Mouse (Mus musculus) kidney, postnatal 25 days (tissue): ENCODE results near the gene Urgcp.
"Not testable (repeated sequence)": the region's sequence is repeated elsewhere in the genome, so short reads cannot be mapped to it uniquely, and the experiment has no call there.

ENCODE experiments used
- DNase-seq, 2 experiments: peaks; one replicate each; pipeline ENCODE4 v3.0.0; 2021; ENCODE audit warnings: mixed read lengths in 2 of 2

Gene Urgcp

DNA sequence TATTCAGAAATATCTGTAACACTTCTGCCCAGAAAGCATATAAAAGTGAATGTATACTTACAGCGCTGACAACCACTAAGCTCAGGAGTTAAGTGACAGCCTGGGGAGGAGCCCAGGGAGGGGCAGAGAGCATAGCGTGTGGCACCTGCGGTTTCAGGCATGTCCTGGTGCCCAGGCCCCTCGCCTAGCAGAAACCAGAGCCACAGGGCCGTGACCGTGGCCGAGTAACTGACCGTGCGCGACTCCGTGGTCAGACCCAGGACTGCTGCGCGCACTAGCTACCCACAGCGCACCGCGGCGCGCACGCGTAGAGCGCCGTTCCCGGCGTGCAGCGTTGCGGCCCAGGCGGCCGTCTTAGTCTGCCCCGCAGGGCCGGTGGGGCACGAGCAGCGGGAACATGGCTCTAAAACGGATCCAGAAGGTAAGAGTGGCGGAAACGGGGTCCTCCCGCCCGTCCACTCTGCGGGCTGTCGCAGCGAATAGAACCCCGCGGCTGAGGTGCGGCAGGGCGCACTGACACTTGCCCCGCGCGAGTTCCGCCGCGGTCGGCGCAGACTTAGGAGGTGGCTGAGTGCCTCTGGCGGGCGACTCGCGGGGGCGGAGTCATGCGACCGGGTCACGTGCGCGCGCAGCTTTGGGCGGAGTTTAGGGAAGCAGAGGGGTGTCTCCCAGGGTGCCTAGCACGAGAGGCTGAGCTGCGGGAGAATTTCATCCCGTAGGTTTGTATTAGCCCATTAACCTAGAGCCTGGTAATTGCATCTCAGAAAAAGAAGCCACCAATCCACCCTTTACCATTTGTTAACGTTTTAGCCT, at the start of gene Urgcp:
Gene Urgcp, minus strand, starts transcription at position 557 of the 813 bp plus-strand sequence.
- peak; percentile 95 to 96 for DNase-seq

DNA sequence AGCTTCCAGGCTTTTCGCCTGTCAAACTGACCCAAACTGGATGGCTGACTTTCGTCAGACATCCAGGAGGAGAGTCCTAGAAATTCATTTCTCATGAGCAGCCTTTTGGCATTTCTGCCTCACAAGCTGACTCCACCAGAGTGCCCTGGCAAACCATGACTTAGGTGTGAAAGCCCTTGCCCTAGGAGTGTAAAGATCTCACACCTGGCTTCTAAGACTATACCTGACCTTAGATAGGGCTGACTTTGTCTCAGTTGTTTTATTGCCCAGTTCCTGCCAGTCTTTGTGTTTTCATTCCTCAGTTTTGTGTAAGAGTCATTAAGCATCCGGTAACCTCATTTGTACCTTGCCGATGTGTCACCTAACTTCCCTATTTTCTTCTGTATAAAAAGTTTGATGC, 47.3 kb upstream of the Urgcp start:
- DNase-seq = not testable (repeated sequence)

- no peak for DNase-seq
These were observed 45.8 kb upstream of the Urgcp start for GRCm38 (mm10) chr11:5807956-5808355.

GRCm38 (mm10) chr11:5805711-5806110, 43.5 kb upstream of the Urgcp start:
- DNase-seq = no peak

DNA sequence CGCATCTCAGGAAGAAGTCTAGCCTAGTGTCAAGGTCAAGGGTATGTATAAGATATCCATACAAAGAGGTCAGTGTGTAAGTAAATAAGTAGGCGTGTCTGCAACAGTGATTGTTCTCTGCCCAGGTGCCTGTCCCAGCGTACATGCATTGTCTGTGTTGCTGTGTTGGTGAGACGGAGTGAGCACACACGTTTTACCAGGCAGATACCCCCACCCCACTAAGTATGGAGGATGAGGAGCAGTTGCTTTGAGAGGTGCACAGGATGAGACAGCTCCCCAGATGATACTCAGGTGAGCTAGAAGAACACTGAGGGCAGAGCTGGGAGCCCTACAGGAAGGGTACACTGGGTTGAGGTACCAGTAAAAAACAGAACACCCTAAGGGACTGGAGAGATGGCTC, 42.0 kb upstream of the Urgcp start:
- DNase-seq = no peak

DNA sequence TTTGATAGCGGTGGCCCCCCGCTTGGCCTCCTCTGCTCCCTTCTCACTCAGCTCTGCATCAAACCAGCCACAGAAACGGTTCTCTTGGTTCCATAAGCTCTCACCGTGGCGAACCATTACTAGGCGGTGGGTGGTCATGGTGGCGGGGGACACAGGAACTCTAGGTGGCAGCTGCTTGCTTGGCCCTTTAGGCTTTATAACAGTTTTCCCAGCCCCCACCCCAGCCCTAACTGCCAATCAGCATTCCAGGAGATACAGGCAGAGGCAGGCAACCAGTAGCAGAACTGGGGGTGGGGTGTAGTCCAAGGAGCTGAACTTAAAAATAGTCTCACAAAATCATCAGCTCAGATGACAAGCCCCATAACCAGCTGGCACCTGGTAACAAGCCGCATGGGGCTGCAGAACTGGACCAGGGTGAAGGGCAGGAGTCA, 41.4 kb upstream of the Urgcp start, which contains the start of gene Pgam2:
Gene Pgam2, minus strand, starts transcription at position 183 of the 431 bp plus-strand sequence.
- peak; percentile 28 to 61 for DNase-seq

GRCm38 (mm10) chr11:5802457-5803217, 40.5 kb upstream of the Urgcp start:
- DNase-seq = peak in 1 of 2 experiments; percentile 46

- peak in 1 of 2 experiments; percentile 48 for DNase-seq
These were observed 39.8 kb upstream of the Urgcp start for GRCm38 (mm10) chr11:5802005-5802404.

GRCm38 (mm10) chr11:5801511-5801910, 39.3 kb upstream of the Urgcp start:
- no peak for DNase-seq

DNA sequence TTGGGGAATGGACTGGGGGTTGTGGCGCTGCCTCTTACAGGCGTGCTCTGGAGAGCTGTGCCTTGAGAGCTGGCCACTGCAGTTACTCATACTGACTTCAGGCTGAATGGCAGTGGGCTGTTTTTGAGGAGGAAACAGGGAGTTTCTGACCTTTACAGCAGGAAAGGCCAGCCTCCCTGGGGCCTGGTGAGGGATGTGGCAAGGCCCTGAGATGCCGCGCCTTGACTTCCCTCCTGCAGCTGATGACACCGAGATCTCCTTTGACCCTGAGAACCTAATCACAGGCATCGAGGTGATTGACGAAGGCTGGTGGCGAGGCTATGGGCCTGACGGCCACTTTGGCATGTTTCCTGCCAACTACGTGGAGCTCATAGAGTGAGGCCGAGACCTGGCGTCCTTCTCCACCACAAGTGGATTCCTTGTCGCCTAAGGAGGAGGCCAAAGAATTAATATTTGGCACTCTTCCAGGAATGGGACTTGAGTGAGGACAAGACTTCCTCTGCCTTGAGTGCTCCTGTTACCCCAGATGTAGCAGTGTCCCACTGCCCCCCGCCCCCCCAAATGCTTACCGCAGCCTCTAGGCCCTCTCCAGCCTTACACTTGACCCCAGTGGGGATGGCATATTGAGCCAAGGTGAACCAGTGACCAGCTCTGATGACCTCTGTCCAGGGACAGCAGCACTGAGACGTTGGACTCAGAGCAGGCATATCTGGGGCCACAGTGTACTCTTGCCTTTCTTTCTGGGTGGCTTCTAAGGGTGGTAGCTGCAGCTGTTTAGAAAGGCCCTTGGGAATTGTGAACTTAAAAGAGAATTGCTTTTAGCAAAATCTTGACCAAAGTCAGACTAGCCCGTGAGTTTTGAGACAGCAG, 37.7 kb upstream of the Urgcp start:
- no peak for DNase-seq

GRCm38 (mm10) chr11:5797928-5798327, 35.8 kb upstream of the Urgcp start:
- DNase-seq = peak in 1 of 2 experiments; percentile 61

- peak in 1 of 2 experiments; percentile 61 for DNase-seq
These were observed 35.2 kb upstream of the Urgcp start for GRCm38 (mm10) chr11:5797371-5797770.

GRCm38 (mm10) chr11:5796939-5797338, 34.8 kb upstream of the Urgcp start:
- DNase-seq = no peak

DNA sequence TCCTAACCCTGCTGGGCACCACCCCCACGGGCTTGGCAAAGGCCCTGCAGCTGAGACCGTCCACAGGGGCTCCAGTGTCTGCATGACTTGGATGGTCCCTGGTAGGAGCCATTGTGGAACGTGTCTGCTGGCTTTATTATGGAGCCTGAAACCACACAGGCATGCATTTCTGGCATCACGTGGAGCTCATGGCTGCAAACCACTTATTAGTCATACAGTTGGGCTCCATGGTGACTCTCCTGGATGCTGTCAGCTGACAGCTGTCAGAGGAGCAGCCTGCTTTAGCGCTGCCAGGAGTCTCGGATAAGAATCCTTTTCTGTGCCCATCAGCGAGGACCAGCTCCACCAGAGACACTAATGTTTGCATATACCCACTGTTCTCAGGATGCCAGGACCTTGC, 33.5 kb upstream of the Urgcp start:
- DNase-seq = no peak

DNA sequence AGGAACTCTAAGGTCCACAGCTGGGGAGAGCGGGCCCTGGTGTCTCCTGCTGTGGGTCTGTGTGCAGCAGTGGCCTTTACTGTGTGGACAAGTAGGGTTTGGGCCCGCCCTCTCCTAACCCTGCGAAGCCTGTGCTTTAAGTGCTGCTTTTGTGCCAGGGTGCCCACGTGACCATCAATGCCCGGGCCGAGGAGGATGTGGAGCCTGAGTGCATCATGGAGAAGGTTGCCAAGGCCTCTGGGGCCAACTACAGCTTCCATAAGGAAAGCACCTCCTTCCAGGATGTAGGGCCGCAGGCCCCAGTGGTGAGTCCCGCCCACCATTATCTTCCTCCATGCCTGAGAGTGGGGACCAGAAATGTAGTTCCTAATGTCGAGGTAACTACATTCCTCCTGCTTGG, 33.1 kb upstream of the Urgcp start:
- no peak for DNase-seq

DNA sequence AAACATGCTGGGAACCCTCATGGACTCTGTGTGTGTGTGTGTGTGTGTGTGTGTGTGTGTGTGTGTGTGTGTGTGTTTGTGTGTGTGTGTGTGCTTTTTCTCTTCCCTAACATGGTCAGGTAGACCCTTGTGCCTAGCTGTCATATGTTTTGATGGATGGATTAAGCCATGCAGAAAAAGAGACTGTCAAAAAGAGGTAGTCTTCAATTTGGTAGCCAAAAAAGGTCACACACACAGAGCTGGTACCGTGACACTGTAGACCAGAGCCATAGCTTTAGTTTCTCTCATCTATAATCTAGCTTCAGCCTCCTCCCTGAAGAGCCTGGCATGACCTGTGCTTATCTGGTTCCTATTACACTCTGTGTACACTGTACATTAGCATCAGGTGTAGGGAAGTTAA, 28.3 kb upstream of the Urgcp start:
- DNase-seq = no peak

DNA sequence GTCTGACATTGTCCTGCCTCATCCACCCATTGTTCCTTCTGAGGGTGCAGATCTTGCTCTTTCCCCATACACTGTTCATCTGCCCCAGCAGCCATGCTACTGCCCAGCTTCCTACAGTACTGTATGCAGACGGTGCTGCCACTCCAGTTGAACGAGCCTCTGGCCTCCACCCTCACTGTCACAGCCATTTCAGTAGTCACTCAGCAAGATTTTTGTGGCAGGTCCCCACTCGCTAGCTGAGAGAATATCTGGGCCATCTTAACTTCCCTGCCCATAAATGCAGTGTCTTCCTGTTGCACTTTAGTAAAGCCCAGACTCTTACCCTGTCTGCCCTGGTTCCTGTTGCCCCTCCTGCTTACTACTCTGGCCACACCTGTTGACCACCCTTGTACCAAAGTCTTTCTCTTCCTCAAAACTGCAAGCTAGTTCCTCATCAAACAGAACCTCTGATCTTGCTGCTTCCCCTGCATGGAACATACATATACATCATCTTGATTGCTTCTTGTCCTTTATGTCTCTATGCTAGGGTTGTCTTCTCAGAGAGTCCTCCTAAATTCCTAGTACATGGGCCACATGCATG, 27.7 kb upstream of the Urgcp start:
- no peak for DNase-seq

DNA sequence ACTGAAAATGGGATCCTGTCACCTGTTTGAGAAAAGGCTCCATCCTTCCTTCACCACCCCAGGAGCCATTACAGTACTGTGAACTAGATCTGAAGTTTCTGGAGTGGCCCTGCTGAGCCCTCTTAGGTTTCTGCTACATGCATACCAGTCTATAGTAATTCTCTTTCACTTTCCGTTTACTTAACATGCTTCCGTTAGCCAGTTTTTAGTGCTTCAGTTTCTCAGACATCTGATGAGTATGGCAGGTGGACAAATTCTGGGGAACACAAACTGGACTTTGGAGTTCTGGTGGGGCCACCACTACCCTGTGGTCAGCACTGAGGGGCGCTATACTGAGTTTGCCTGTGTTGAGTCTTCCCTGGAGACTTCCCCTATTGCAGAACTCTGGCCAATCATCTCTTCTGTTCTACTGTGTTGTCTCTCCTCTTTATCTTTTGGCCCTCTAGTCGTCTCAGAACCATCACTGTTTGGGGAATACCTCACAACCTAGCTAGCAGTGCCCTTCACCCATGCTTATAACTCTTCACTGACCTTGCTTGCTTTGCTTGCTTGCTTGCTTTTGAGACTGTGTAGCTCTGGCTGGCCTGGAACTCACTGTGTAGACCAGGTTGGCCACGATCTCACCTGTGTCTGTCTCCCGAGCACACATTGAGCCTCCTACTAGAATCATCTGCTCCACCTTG, 27.0 kb upstream of the Urgcp start:
- no peak for DNase-seq

DNA sequence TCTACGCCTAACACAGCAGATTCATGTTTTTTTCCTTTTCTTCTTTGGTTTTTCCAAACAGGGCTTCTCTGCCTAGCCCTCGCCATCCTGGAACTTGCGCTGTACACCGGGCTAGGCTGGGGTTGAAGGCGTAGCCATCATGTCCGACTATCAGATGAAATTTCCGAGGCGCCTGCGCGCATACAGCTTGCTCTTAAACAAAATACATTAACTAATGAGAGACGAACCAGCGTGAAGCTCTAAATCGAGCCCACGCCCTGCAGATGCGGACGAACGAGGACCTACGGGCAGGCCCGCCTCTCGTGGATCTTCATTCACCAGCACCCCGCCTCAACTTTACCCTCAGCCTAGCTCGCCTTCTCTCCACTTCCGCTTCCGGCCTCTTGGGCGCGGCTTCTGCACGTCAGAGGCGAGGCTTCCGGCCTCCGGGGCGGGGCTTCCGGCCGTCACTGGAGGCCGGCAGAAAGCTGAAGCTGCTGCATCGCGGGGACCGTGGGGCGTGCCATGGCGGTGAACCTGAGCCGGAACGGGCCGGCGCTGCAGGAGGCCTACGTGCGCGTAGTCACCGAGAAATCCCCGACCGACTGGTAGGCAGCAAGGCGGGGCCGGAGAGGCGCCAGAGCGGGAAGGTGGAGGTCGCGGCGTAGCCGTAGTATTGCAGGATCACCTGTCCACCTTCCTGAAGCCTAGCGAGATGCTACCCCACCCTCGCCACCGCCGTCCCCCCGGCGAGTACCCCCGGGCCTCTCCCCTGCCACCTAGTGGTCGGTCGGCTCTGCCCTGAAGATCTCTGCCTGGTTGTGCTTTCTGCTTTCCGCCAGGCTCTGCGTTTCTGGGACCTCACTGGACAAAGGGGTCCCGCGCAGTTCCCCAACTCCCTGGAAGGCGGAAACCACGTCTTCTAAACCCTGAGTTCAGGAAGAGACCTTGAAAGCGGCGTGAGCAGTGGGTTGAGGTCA, 26.2 kb upstream of the Urgcp start, which contains the start of gene Dbnl:
Gene Dbnl, plus strand, starts transcription at position 433 of the 959 bp plus-strand sequence.
- peak; percentile 97 to 98 for DNase-seq

DNA sequence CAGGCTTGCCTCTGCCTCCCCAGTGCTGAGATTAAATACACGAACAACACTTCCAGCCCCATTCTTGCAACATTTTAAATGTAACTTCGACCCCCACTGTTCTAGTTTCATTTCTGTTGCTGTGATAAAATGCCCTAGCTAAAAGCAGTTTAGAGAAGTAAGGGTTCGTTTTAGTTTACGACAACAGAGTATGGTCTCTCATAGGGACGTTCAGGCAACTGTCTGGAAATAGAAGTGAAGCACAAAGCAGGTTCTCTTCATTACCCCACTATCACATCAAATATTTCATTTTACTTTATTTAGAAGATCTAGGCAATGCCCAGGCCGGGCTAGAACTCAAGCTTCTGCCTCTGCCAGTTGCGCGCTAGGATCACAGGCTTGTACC, 25.5 kb upstream of the Urgcp start:
- DNase-seq = no peak

GRCm38 (mm10) chr11:5785732-5786131, 23.6 kb upstream of the Urgcp start:
- DNase-seq = no peak
